Mouse (Mus musculus): ENCODE measurements at regions not wholly inside any gene's neighbourhood (a gene's known extent, or its start where the extent isn't known, plus 50 kb on each side); places are given as distances from the start of the nearest gene placed in this dataset.

GRCm38 (mm10) chr2:149768027-149768426, 61.0 kb upstream of the Syndig1 start:
- no peak overlapping the region for H3K9ac ChIP-seq (replicated peaks)
- no peak overlapping the region for H3K4me2 ChIP-seq (ENCODE audit: low read depth)
- DNase-seq (ENCODE audit: low read depth in 3 of 3, low spot score in 3 of 3), result no peak
- no peaks in the 10 kb centered on the region for H3K36me3 ChIP-seq (replicated peaks; ENCODE audit: control insufficient read depth, insufficient read depth, low read depth)
- no peak overlapping the region for H3K4me3 ChIP-seq (ENCODE audit: insufficient read depth in 1 of 2, low read depth in 2 of 2, low read length in 2 of 2)
- WGBS (ENCODE audit: insufficient replicate concordance), result 50% methylated on average over 1 of the region's 1 CpGs
- no peak for ATAC-seq (ENCODE audit: insufficient read depth)
- H3K27me3 ChIP-seq (ENCODE audit: control insufficient read depth, insufficient read depth, low read length), result no peaks in the 10 kb centered on the region
- TF ChIP-seq CTCF (IDR thresholded peaks at IDR 0.05; ENCODE audit: low read depth), result no peak
- TF ChIP-seq EP300 (IDR thresholded peaks at IDR 0.05; ENCODE audit: low read depth), result no peak
- no peaks in the 10 kb centered on the region for H3K4me1 ChIP-seq (replicated peaks; ENCODE audit: control insufficient read depth in 2 of 2, insufficient read depth in 2 of 2, low read length in 1 of 2)
- H3K9me3 ChIP-seq (ENCODE audit: control insufficient read depth, low read length), result no peaks in the 10 kb centered on the region
- no peak overlapping the region for H3K27ac ChIP-seq

DNA sequence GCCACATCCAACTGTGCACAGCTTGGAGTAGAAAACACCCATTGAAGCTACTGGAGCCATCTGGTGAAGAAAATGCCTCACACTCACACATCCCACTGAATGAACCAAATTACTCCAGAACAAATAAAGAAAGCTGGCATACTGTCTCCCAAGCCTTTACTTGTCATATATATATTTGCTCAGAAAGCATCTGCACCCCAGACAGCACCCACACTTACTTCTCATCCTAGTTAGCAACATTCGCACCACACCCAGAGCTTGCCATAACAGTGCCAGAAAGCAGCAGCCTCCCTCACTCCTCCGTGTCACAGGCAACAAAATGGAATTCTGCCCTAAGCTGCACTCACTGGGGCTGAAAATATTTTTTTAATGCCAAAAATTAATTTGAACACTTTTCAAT, 60.5 kb upstream of the Syndig1 start:
- Histone ChIP-seq H3K4me1 (replicated peaks; ENCODE audit: control insufficient read depth in 2 of 2, insufficient read depth in 2 of 2, low read length in 1 of 2) (no peaks in the 10 kb centered on the region), H3K9me3 (ENCODE audit: control insufficient read depth, low read length) (no peaks in the 10 kb centered on the region), H3K4me3 (ENCODE audit: insufficient read depth in 1 of 2, low read depth in 2 of 2, low read length in 2 of 2) (no peak overlapping the region), H3K36me3 (replicated peaks; ENCODE audit: control insufficient read depth, insufficient read depth, low read depth) (no peaks in the 10 kb centered on the region), H3K9ac (replicated peaks) (no peak overlapping the region), H3K4me2 (ENCODE audit: low read depth) (no peak overlapping the region), H3K27ac (no peak overlapping the region), H3K27me3 (ENCODE audit: control insufficient read depth, insufficient read depth, low read length) (no peaks in the 10 kb centered on the region)
- TF ChIP-seq CTCF (IDR thresholded peaks at IDR 0.05; ENCODE audit: low read depth) (no peak), EP300 (IDR thresholded peaks at IDR 0.05; ENCODE audit: low read depth) (no peak)
- no peak for ATAC-seq (ENCODE audit: insufficient read depth)
- no peak for DNase-seq (ENCODE audit: low read depth in 3 of 3, low spot score in 3 of 3)
- WGBS (ENCODE audit: insufficient replicate concordance), result 55% methylated on average over 2 of the region's 2 CpGs

- ATAC-seq (ENCODE audit: insufficient read depth) (no peak), DNase-seq (ENCODE audit: low read depth in 3 of 3, low spot score in 3 of 3) (no peak)
- Histone ChIP-seq H3K4me3 (ENCODE audit: insufficient read depth in 1 of 2, low read depth in 2 of 2, low read length in 2 of 2) (no peak overlapping the region), H3K27ac (no peak overlapping the region), H3K4me1 (replicated peaks; ENCODE audit: control insufficient read depth in 2 of 2, insufficient read depth in 2 of 2, low read length in 1 of 2) (no peaks in the 10 kb centered on the region), H3K4me2 (ENCODE audit: low read depth) (no peak overlapping the region), H3K27me3 (ENCODE audit: control insufficient read depth, insufficient read depth, low read length) (no peaks in the 10 kb centered on the region), H3K9ac (replicated peaks) (no peak overlapping the region), H3K36me3 (replicated peaks; ENCODE audit: control insufficient read depth, insufficient read depth, low read depth) (no peaks in the 10 kb centered on the region), H3K9me3 (ENCODE audit: control insufficient read depth, low read length) (no peaks in the 10 kb centered on the region)
- no peak for TF ChIP-seq CTCF (IDR thresholded peaks at IDR 0.05; ENCODE audit: low read depth)
- no peak for TF ChIP-seq EP300 (IDR thresholded peaks at IDR 0.05; ENCODE audit: low read depth)
- WGBS (ENCODE audit: insufficient replicate concordance), result 64% methylated on average over 3 of the region's 3 CpGs
Measured at GRCm38 (mm10) chr2:149777316-149777715, 51.7 kb upstream of the Syndig1 start.
